Mouse (Mus musculus) bone marrow, adult 2 months (tissue): ENCODE measurements around the gene Gm10447. TPM values are rescaled to one million over a fixed set of nuclear protein-coding genes. Genes with fewer than 3 reads are reported as not detected.

Experiments used
- H3K27ac ChIP-seq: fragments of 200-500 bp; 2 replicates; pipeline ENCODE4 v1.5.1; 2012; ENCODE audit warnings: low read depth, mild to moderate bottlenecking, control low read depth, inconsistent platforms, low read length; ENCODE audit not compliant: control insufficient read depth, poor library complexity, insufficient read depth
- H3K4me1 ChIP-seq: fragments of 200-500 bp; 2 replicates; pipeline ENCODE4 v1.6.1; 2011; ENCODE audit warnings: low read length; ENCODE audit not compliant: control insufficient read depth, insufficient read depth
- H3K4me3 ChIP-seq: fragments of 200-500 bp; replicated peaks from 2 replicates; pipeline ENCODE3; 2011; ENCODE audit warnings: mild to moderate bottlenecking, low read depth, low read length, control low read depth; ENCODE audit not compliant: control insufficient read depth
- CTCF ChIP-seq: fragments of 200-500 bp; IDR thresholded peaks from 2 replicates; pipeline ENCODE4 v1.5.1; 2011; ENCODE audit warnings: low read length, control low read depth; ENCODE audit not compliant: control insufficient read depth, insufficient read depth
- POLR2A ChIP-seq: fragments of 200-500 bp; IDR thresholded peaks from 2 replicates; pipeline ENCODE4 v1.6.1; 2011; ENCODE audit warnings: low read depth, mild to moderate bottlenecking, control low read depth, low read length, borderline replicate concordance; ENCODE audit not compliant: control insufficient read depth
- WGBS: fragments of 180-500 bp; shearing (Covaris S2); methylation state at CpG from one replicate; pipeline ENCODE4 v1.1.7; 2018; 5-methylcytosine and 5-hydroxymethylcytosine counted together
- polyA plus RNA-seq: library from polyadenylated mRNA; stranded (reverse); fragments of >200 nt; gene quantifications from 2 replicates; pipeline ENCODE4 v1.2.4, GENCODE M21; 2011; ENCODE audit warnings: low replicate concordance; ENCODE audit not compliant: missing spikeins, insufficient read depth, insufficient read length

Gene Gm10447
- 0.41 TPM in 1 of 2 replicates, not detected in the other for polyA plus RNA-seq

DNA sequence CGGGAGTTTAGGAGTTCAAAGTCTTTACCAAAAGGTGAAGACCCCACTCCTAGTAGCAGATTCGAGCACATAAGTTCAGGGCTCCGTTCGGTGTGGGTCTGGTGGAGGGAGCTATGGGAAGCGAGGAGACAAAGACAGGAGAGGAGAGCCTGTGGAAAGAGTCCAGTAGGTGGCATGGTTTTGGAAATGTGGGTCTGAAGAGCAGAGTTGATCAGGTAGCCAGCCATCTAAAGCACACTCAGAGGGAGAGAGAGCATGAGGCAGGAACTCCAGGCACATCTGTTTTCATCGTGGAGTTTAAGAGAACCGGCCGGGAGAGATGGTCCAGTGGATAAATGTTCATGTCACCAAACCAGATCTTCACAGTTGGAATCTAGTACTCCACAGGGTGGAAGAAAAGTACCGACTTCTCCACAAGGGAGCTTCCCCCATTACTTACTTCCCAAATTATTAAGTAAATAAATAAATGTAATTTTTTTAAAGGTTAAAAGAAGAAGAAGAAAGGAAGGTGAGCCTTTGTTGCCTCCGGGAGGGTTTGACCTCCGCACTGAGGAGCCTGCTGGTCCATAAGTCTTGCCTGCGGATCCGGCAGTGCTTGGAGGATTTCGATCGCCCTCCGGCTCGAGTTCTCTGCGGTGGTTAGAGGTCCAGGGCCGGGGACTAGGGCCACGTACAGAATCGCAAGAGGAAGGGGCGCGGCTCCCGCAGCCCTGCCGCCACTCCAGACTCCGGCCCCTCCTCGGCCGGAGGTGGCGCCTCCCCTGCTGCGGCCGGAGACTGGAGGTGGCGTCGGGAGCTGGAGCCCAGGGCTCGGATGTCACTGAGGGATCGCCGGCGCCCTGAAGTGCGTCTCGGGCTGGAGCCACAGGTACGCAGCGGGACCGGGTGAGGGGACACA, at the start of gene Gm10447, which contains the start of gene Shroom1:
Gene Gm10447, minus strand, starts transcription at position 637 of the 898 bp plus-strand sequence.
Gene Shroom1, plus strand, starts transcription at position 732 of the 898 bp plus-strand sequence.
- TF ChIP-seq POLR2A (no peak), CTCF (no peak)
- no peaks in the 10 kb centered on the region for H3K4me1 ChIP-seq
- 6% methylated on average over 42 of the region's 42 CpGs for whole genome bisulfite sequencing
- H3K27ac ChIP-seq, result no peak within 1 kb of the TSS
- H3K4me3 ChIP-seq, result peak within 1 kb of the TSS; percentile 44

DNA sequence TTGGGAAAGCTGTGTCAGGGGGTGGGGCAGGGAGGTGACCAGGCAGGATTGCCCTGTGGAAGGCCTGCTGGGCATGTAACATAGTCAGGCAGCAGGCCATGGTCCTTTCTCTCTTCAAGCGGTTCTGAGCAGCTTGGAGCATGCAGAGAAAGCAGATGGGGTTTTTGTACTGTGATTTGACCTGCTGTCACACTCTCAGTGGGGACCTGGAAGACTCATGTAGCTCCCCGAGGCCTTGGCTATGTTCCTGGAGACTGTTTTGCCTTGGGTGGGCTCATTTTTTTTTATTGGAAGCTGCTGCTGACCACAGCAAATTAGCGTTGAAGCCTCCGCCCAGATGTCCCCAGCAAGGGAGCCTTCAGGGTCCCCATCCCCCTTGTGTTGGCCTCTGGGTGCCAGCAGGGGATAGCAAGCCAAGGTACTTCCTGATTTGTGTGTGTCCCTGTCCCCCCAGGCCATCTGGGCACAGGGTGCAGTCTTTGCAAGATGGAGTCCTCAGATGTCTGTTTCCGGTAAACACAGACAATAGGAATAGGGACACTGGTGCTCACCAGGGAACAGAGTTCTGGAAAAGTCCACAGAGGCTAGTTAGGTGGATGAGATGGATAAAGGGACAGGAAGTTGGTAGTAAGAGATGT, 48.2 kb upstream of the Gm10447 start:
- H3K4me3 ChIP-seq, result no peak overlapping the region
- H3K4me1 ChIP-seq, result no peaks in the 10 kb centered on the region
- H3K27ac ChIP-seq, result no peak overlapping the region
- 79% methylated on average over 5 of the region's 5 CpGs for WGBS
- TF ChIP-seq CTCF, result no peak
- no peak for TF ChIP-seq POLR2A

DNA sequence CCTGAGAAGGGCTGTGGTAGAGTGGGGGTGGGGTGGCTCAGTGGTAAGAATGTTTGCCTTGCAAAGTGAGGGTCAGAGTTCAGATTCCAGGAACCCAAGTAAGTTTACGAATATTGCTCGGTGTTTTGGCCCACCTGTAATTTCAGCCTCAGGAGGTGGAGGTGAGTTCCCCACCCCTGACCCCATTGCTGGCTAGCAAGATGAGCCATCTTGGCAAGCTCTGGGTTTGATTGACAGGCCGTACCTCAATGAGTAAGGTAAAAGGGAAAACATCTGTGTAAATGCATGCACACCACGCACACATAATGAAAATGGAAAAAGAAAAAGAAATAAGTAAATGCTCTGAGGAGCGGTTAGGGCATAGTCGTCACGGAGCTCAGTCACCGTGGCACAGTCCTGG, 47.5 kb upstream of the Gm10447 start:
- Histone ChIP-seq H3K4me3 (no peak overlapping the region), H3K4me1 (no peaks in the 10 kb centered on the region; the same call in 1 of the 2 replicates), H3K27ac (no peak overlapping the region)
- TF ChIP-seq CTCF (no peak), POLR2A (no peak)
- 89% methylated on average over 8 of the region's 8 CpGs for WGBS

DNA sequence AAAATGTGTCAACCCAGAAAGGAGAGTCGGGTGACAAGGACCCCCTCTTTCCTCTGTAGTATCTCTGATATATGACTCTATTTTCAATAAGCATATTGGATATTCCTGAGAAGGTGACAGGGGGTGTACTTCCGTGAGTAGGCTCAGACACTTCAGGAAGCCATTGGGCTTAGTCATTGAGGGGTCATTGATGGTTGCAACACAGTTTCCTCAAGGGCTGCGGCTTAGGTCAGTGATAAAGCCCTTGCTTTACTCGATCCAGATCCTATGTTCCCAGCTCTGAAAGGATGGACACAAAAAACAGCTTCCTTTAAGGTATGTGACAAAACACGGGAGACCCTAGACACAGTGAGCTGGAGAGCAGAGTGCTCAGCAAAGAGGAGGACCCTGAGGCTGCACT, 46.8 kb upstream of the Gm10447 start:
- Histone ChIP-seq H3K4me3 (no peak overlapping the region), H3K4me1 (no peaks in the 10 kb centered on the region; the same call in 1 of the 2 replicates), H3K27ac (no peak overlapping the region)
- 44% methylated on average over 5 of the region's 5 CpGs for WGBS
- TF ChIP-seq POLR2A (no peak), CTCF (no peak)

DNA sequence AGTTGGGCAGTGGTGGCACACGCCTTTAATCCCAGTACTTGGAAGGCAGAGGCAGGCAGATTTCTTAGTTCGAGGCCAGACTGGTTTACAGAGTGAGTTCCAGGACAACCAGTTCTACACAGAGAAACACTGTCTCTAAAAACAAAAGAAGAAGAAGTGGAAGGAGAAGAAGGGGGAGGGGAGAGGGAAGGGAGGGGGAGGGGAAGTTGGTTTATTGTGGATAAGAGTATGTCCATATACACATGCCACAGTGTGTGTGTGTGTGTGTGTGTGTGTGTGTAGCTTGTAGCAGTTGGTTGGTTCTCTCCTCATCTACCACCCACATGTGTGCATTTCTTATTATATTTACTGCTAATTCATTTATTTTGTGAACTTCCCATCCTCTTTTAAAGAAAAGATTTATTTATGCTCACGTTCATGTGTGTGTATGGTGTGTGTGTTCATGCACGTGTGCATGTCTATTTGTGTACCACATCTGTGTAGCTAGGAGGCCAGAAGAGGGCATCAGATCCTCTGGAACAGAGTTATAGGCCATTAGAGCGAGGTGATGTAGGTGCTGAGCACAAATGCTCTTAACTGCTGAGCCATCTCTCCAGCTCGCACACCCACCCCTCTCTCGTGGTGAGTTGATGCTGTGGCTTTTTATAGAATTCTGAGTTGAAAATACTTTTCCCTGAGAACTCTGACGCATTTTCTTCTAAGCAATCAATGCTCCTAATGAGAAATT, 45.3 kb upstream of the Gm10447 start:
- no peak overlapping the region for H3K27ac ChIP-seq
- no peaks in the 10 kb centered on the region; the same call in 1 of the 2 replicates for H3K4me1 ChIP-seq
- TF ChIP-seq POLR2A, result no peak
- no peak for TF ChIP-seq CTCF
- 53% methylated on average over 8 of the region's 8 CpGs for WGBS
- H3K4me3 ChIP-seq, result no peak overlapping the region

DNA sequence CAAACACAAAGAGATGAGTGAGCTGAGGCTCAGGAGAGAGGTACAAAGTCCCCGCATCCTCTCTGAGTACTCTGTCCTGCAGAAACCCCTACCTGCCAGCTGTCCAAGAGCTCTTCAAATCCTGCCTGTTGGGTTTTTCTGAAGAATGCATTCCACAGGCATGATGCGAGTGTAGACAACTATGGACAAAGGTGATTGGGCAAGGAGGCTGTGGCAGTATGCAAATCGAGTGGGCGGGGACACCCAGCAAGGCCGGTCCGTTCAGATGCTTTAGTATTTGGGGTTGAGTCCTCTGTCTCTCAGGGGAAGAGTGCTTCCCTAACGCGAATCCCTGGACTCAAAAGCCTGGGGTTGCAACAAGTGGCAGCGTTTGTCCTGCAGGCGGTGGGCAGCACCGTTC, 43.7 kb upstream of the Gm10447 start:
- no peaks in the 10 kb centered on the region; the same call in 1 of the 2 replicates for H3K4me1 ChIP-seq
- H3K4me3 ChIP-seq, result no peak overlapping the region
- TF ChIP-seq CTCF (no peak), POLR2A (no peak)
- no peak overlapping the region for H3K27ac ChIP-seq
- 28% methylated on average over 11 of the region's 11 CpGs for whole genome bisulfite sequencing

DNA sequence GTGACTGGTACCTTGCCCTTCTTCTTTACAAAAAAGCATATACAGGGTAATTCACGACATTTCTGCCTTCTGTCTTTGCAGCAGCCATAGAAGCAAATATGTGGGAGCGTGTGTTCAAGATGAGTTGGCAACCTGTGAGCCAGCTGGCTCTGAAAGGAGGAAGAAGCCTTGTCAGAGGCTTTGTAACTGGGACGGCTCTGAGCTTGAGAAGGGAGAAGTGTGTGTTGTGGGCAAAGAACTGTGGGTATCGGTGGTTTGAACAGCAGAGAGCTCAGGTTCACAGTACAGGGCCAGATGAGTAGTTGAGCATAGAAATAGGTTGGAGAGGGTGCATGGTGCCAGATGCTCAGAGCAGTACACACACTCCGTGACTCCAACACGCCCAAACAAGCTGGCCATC, 40.0 kb upstream of the Gm10447 start:
- Histone ChIP-seq H3K27ac (no peak overlapping the region), H3K4me3 (no peak overlapping the region), H3K4me1 (no peaks in the 10 kb centered on the region; the same call in 1 of the 2 replicates)
- TF ChIP-seq POLR2A, result no peak
- 16% methylated on average over 6 of the region's 6 CpGs for WGBS

DNA sequence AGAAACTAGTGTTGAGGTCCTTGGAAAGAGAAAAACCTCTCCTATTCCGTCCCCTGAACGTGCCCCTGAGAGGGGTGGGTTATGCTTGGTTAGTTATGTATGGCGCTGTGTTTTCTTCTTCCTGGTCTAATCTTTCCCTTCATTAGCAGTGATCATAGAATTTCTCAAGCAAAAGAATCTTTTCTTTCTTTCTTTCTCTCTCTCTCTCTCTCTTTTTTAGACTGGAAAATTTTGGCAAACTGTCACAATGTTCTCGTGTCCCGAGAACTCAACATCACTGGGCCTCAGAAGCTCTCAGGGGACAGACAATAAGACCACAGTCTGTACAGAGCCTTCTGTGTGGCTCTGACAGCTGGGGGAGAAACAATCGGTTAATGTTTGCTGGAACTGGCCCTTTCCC, 38.5 kb upstream of the Gm10447 start:
- no peak overlapping the region for H3K4me3 ChIP-seq
- 65% methylated on average over 6 of the region's 6 CpGs for WGBS
- no peak overlapping the region for H3K27ac ChIP-seq
- H3K4me1 ChIP-seq, result no peaks in the 10 kb centered on the region; the same call in 1 of the 2 replicates
- no peak for TF ChIP-seq CTCF
- no peak for TF ChIP-seq POLR2A
